Mouse (Mus musculus) heart, embryonic 10.5 days (tissue): ENCODE results near the gene Umps. TPM values are rescaled to one million over a fixed set of nuclear protein-coding genes. Genes with fewer than 3 reads are reported as not detected.
A peak's percentile ranks its signal among the peaks of the same experiment; 100 is the strongest.

Experiments used
- DNase-seq: peaks from one replicate; pipeline ENCODE4 v3.0.0-alpha.2; 2017; ENCODE audit warnings: low spot score
- H3K27ac ChIP-seq: fragments of 300-500 bp; sonication (generic); 2 replicates; pipeline ENCODE4 v1.5.1; 2016; ENCODE audit warnings: mild to moderate bottlenecking
- H3K27me3 ChIP-seq: fragments of 300-500 bp; sonication (generic); 2 replicates; pipeline ENCODE4 v1.6.1; 2016; ENCODE audit warnings: mild to moderate bottlenecking; ENCODE audit not compliant: poor library complexity, insufficient read depth, severe bottlenecking
- H3K36me3 ChIP-seq: fragments of 300-500 bp; sonication (generic); 2 replicates; pipeline ENCODE4 v1.6.1; 2016; ENCODE audit warnings: mild to moderate bottlenecking, moderate library complexity
- H3K4me1 ChIP-seq: fragments of 300-500 bp; sonication (generic); 2 replicates; pipeline ENCODE4 v1.6.1; 2016; ENCODE audit warnings: mild to moderate bottlenecking
- H3K4me3 ChIP-seq: fragments of 300-500 bp; sonication (generic); 2 replicates; pipeline ENCODE4 v1.5.1; 2016; ENCODE audit warnings: mild to moderate bottlenecking, moderate library complexity
- H3K9me3 ChIP-seq: fragments of 300-500 bp; sonication (generic); 2 replicates; pipeline ENCODE4 v1.6.1; 2016; ENCODE audit warnings: mild to moderate bottlenecking, moderate library complexity
- WGBS: fragments of 180-500 bp; shearing (Covaris S2); methylation state at CpG from one replicate; pipeline ENCODE4 v1.1.7; 2016; 5-methylcytosine and 5-hydroxymethylcytosine counted together
- polyA plus RNA-seq: library from polyadenylated mRNA; unstranded; fragments of >200 nt; fragmentation: Nextera tagmentation; extraction: Ambion mirVana; gene quantifications from 2 replicates; pipeline ENCODE4 v1.2.1, GENCODE M21; 2016

Gene Umps
- polyA plus RNA-seq, 1 experiment from 2014 or later: 76.3 TPM

DNA sequence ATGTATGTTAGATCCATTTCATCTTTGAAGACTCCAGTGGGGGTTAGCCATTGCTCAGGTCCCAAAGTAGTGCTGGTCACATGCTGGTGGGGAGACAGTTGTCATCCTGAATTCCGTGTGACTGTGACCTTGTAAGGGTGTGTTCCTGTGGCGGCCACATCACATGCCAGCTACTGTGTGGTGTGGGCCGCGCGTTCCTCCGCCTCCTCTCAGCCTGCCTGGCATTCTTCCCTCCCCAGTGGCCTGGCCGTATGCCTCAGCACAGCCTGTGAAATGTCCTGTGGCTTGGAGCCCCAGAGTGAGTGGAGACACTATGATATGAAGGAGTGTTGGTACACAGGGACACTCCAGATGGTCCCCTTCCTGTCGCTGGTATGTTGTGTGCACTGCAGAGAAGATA lies 29.3 kb downstream of the Umps start:
- H3K27me3 ChIP-seq: no peaks in the 10 kb centered on the region
- DNase-seq: peak; percentile 79
- WGBS: 49% methylated on average over 8 of the region's 8 CpGs
- H3K4me3 ChIP-seq: no peak overlapping the region
- peak overlapping the region; percentile 85; the same call in 1 of the 2 replicates for H3K27ac ChIP-seq
- H3K4me1 ChIP-seq: peaks cover 68% of the 10 kb centered on the region
- 0 out of 2 replicates have a peak, but pooled peaks cover 4% of the 10 kb centered on the region for H3K36me3 ChIP-seq
- no peaks in the 10 kb centered on the region for H3K9me3 ChIP-seq

DNA sequence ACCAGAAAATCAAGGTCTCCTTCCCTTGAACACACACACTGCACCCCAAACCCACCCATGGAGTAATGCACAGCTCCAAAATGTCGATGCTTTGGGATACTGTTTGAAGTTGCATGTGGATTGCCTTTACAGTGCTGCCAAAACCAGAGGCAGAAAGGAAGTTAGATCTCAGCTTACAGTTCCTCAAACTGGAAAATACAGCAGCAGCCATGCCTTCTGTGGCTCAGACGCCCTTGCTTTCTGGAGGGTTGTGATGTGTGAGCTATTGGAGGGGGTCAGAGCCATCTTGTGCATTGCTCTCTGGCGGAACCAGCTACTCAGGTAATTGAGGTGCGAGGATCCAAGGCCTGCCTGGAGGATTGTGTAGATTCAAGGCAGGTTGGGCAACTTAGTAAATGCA lies 30.0 kb downstream of the Umps start:
- peaks cover 67% of the 10 kb centered on the region for H3K4me1 ChIP-seq
- H3K27me3 ChIP-seq: no peaks in the 10 kb centered on the region
- no peaks in the 10 kb centered on the region for H3K9me3 ChIP-seq
- peak overlapping the region; percentile 85; the same call in 1 of the 2 replicates for H3K27ac ChIP-seq
- 0 out of 2 replicates have a peak, but pooled peaks cover 4% of the 10 kb centered on the region for H3K36me3 ChIP-seq
- no peak overlapping the region for H3K4me3 ChIP-seq
- DNase-seq: no peak
- 90% methylated on average over 4 of the region's 4 CpGs for WGBS

DNA sequence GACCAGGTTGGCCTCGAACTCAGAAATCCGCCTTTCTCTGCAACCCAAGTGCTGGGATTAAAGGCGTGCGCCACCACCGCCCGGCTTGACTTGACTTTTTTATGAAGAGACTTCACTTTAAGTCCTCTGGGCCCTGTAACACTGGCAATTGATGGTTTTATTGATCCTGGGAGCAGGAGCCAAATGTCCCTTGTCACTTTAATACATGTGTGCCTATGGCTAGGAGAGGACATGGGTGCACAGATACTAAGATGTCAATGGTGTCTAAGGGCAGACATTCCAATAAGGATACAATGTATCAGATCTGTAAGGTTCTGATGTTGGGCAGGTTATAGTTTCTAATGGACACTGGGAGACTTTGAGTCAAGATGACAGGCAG lies 31.4 kb downstream of the Umps start:
- peaks cover 58% of the 10 kb centered on the region for H3K4me1 ChIP-seq
- H3K36me3 ChIP-seq: 0 out of 2 replicates have a peak, but pooled peaks cover 8% of the 10 kb centered on the region
- no peak for DNase-seq
- H3K27me3 ChIP-seq: 0 out of 2 replicates have a peak, but pooled peaks cover 3% of the 10 kb centered on the region
- H3K4me3 ChIP-seq: no peak overlapping the region
- H3K9me3 ChIP-seq: no peaks in the 10 kb centered on the region
- WGBS: 89% methylated on average over 6 of the region's 6 CpGs
- H3K27ac ChIP-seq: no peak overlapping the region

DNA sequence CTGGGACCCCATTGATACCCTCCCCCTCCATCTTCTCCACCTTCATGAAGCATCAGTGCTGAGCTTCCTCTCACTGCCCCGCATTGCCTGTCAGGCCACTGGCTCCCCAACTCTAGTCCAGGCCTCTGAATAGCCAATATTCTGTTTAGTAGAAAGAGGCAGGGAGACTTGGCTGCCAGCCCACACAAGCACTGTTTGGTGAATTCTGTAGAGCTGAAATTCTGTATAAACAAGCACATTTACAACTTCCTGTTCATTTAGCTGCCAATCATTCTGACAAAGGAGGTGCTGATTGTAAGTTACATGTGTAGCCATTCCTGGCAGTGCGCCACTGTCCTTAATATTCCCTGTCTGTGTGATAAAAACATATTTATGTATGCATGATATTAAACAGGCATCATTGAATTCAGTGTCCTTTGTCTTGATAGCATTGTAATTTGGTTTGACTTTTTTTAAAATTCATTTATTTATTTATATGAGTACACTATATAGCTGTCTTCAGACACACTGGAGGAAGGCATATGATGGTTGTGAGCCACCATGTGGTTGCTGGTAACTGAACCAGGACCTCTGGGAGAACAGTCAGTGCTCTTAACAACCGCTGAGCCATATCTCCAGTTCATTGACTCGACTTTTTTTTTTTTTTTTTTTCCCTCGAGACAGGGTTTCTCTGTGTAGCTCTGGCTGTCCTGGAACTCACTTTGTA lies 32.0 kb downstream of the Umps start:
- Histone ChIP-seq H3K27ac (peak overlapping the region; percentile 69; the same call in 1 of the 2 replicates), H3K27me3 (0 out of 2 replicates have a peak, but pooled peaks cover 3% of the 10 kb centered on the region), H3K36me3 (0 out of 2 replicates have a peak, but pooled peaks cover 8% of the 10 kb centered on the region), H3K4me1 (peaks cover 56% of the 10 kb centered on the region), H3K9me3 (no peaks in the 10 kb centered on the region), H3K4me3 (no peak overlapping the region)
- no peak for DNase-seq
- WGBS: 64% methylated on average over 5 of the region's 5 CpGs

DNA sequence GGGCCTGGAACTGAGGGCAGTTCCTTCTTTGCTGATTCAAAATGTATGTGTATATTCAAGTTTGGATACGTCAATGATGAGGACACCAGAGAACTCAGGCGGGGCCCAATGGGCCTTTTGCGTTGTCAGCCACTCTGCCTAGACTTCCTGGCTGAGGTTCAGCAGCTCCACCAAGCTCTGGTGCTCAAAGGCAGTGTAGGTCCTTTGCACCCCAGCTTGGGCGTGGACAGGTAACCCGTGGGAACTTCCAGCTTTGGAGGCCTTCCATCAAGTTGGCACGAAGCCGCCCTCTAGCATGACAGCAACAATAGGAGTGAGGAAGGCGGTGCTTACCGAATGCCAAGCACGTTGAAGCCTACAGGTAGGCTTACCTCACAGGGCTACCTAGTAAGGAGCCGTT lies 33.4 kb downstream of the Umps start:
- H3K9me3 ChIP-seq: no peaks in the 10 kb centered on the region
- H3K27me3 ChIP-seq: 0 out of 2 replicates have a peak, but pooled peaks cover 3% of the 10 kb centered on the region
- H3K36me3 ChIP-seq: 0 out of 2 replicates have a peak, but pooled peaks cover 8% of the 10 kb centered on the region
- no peak overlapping the region for H3K4me3 ChIP-seq
- peak overlapping the region; percentile 69 for H3K27ac ChIP-seq
- peaks cover 56% of the 10 kb centered on the region for H3K4me1 ChIP-seq
- 86% methylated on average over 11 of the region's 11 CpGs for WGBS
- DNase-seq: no peak

DNA sequence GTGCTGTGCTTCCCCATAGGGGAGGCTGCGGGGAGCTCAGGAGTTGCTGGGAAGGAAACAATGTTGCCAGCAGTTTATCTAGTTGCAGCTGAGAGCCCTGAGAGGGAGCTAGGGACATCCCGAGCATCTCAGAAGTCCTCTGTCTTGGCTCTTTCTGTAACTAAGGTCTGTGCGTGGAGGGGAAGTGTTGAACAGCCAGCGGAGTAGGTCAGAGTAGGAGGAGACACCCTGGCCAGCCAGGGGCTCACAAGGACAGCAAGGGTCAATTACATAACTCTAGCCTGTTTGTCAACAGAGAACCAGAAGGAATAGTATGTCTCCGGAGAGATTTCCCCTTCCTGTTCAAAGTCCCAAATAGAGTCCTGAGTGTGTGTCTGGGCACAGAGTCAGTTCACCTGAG lies 34.7 kb downstream of the Umps start:
- 0 out of 2 replicates have a peak, but pooled peaks cover 3% of the 10 kb centered on the region for H3K27me3 ChIP-seq
- 0 out of 2 replicates have a peak, but pooled peaks cover 8% of the 10 kb centered on the region for H3K36me3 ChIP-seq
- H3K4me1 ChIP-seq: peaks cover 57% of the 10 kb centered on the region
- H3K4me3 ChIP-seq: no peak overlapping the region
- peak overlapping the region; percentile 50 for H3K27ac ChIP-seq
- H3K9me3 ChIP-seq: no peaks in the 10 kb centered on the region
- DNase-seq: no peak
- WGBS: 50% methylated on average over 5 of the region's 5 CpGs

DNA sequence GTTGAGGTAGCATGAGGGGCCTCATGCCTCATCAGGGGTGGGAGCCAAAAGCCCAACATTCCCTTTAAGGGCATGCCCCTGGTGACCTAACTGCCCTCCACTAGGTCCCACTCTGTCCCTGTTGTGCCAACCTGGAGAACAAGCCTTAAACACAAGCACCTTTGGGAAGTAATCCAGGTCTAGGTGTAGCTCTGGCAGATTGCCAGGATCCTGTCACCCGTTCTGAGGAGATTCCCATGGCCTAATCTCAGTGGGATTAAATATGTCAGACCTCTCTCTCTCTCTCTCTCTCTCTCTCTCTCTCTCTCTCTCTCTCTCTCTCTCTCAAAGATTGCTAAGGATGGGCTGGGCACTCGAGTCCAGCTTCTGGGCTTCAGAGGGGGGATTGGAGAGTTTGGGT lies 35.2 kb downstream of the Umps start:
- WGBS: 55% methylated on average over 2 of the region's 2 CpGs
- Histone ChIP-seq H3K27me3 (0 out of 2 replicates have a peak, but pooled peaks cover 3% of the 10 kb centered on the region), H3K27ac (peak overlapping the region; percentile 50), H3K4me3 (no peak overlapping the region), H3K4me1 (peaks cover 57% of the 10 kb centered on the region), H3K36me3 (0 out of 2 replicates have a peak, but pooled peaks cover 8% of the 10 kb centered on the region), H3K9me3 (no peaks in the 10 kb centered on the region)
- no peak for DNase-seq

DNA sequence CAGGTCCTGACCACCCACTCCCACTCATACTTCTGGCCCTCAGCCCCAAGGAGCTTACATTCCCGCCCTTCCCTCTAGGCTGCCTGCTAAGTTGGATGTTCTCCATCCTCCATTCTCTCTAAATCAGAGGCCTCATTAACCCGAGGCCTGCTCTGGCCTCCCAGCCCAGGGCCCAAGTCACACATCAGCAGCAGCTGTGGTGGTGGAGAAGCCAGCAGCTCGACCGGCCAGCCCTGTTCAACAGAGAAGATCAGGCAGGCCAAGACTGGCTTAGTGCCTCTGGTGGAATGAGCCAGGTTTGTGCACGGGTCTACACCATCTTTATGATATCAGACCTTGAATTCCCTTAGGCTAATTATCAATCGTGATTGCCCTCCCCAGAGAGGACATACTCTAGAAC lies 36.1 kb downstream of the Umps start:
- Histone ChIP-seq H3K9me3 (no peaks in the 10 kb centered on the region), H3K4me3 (no peak overlapping the region), H3K36me3 (0 out of 2 replicates have a peak, but pooled peaks cover 8% of the 10 kb centered on the region), H3K27ac (no peak overlapping the region; the same call in 1 of the 2 replicates), H3K27me3 (0 out of 2 replicates have a peak, but pooled peaks cover 3% of the 10 kb centered on the region), H3K4me1 (peaks cover 57% of the 10 kb centered on the region)
- WGBS: 84% methylated on average over 6 of the region's 6 CpGs
- DNase-seq: no peak

DNA sequence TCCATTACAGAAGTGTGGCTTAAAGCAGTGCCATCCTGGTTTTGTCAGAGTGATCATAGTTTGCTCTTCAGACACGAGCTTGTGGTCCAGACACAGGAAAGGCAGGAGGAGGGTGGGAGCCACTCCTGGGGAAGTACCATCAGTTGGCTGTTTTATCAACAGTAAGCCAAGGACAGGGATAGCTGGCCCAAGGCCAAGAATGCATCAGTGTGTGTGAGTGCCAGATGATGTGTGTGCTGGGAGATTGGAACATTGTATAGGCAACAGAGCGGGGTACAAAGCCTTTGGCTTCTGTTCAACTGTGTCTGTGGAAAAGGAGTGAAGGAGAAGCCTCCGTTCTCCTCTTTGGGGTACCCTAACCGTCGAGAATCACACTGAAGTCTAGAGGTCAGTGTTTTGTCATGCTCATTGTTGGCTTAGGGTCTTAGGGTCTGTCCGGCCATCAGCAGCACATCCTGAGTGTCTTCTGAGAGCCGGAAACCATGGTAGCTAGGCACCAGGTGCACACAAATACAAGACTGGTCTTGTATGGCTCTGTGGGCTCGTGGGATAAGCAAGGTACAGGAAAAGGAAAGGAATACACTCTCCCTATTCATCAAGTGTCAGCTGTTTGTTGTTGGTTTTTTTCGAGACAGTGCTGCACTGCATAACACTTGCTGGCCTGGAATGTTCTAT lies 37.9 kb downstream of the Umps start:
- 53% methylated on average over 9 of the region's 9 CpGs for WGBS
- Histone ChIP-seq H3K36me3 (0 out of 2 replicates have a peak, but pooled peaks cover 8% of the 10 kb centered on the region), H3K9me3 (no peaks in the 10 kb centered on the region), H3K27me3 (0 out of 2 replicates have a peak, but pooled peaks cover 3% of the 10 kb centered on the region), H3K27ac (peak overlapping the region; percentile 73), H3K4me3 (no peak overlapping the region), H3K4me1 (peaks cover 51% of the 10 kb centered on the region)
- DNase-seq: peak; percentile 88

DNA sequence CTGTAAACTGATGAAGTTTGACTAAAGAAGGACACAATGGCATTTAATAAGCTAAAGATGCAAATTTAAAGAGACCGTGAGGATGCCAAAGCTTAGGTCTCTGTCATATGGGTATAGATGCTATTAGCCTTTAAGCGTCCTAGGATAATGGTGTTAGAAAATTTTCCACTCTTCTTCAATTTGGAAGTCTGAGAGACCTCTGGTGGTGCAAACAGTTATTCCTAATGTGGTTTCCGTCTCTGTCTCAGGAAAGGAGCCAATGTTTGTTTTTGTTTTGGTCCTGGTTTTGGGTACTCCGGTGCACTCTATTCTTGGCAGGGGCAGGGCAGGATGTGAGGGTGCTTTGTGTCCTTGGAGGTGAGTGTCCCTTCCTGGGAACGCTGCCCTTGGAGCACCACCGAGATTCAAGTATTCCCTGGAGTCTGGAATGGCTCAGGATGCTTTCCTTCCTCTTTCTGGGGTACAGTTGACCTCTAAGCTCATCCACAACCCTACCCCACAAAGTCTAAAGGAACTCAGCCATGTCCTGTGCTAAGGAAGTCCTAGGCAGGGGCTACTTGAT lies 39.5 kb downstream of the Umps start:
- Histone ChIP-seq H3K27me3 (0 out of 2 replicates have a peak, but pooled peaks cover 3% of the 10 kb centered on the region), H3K4me3 (no peak overlapping the region), H3K27ac (peak overlapping the region; percentile 67; the same call in 1 of the 2 replicates), H3K36me3 (0 out of 2 replicates have a peak, but pooled peaks cover 4% of the 10 kb centered on the region), H3K4me1 (peaks cover 61% of the 10 kb centered on the region), H3K9me3 (no peaks in the 10 kb centered on the region)
- no peak for DNase-seq
- 65% methylated on average over 6 of the region's 6 CpGs for WGBS

DNA sequence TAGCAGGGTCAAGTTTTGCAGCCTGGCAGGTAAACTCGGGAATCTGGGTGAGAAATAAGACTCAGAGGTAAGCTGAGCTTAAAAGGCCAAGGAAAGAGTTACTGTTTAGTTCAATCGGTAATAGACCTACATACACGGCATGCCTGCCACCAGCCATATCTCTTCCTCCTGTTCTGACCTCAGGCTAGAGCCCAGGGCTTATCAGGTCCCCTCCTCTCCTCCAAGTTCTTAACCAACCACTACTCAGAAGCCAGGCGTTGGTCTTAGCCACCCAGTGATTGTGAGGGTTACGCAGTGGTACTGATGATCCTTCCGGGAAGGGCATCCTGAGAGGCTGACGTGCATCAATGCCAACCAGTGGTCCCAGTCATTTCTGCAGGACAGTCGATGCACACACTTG lies 43.1 kb downstream of the Umps start:
- H3K4me1 ChIP-seq: peaks cover 53% of the 10 kb centered on the region
- H3K27ac ChIP-seq: peak overlapping the region; percentile 63; the same call in 1 of the 2 replicates
- no peaks in the 10 kb centered on the region for H3K9me3 ChIP-seq
- DNase-seq: no peak
- no peaks in the 10 kb centered on the region for H3K27me3 ChIP-seq
- no peak overlapping the region for H3K4me3 ChIP-seq
- 53% methylated on average over 8 of the region's 8 CpGs for WGBS
- peaks cover 10% of the 10 kb centered on the region; the same call in 1 of the 2 replicates for H3K36me3 ChIP-seq

DNA sequence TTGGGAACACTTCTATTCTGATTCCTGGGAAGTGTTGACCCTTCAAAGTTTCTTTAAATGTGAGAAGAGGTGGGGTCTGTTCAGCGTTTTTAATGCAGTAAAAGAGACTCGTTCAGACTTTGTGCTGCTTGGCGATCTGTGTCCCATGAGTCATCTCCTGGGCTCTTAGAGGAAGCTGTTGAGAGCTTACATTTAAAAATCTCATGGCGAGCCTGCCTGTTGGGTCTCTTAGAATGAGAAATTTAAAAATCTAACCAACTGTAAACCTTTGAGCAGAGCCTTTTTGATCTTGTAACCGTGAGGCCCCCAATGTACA lies 43.9 kb downstream of the Umps start:
- H3K9me3 ChIP-seq: no peaks in the 10 kb centered on the region
- H3K27ac ChIP-seq: peak overlapping the region; percentile 63
- peaks cover 53% of the 10 kb centered on the region for H3K4me1 ChIP-seq
- no peak for DNase-seq
- H3K36me3 ChIP-seq: peaks cover 10% of the 10 kb centered on the region; the same call in 1 of the 2 replicates
- 45% methylated on average over 5 of the region's 5 CpGs for WGBS
- no peak overlapping the region for H3K4me3 ChIP-seq
- H3K27me3 ChIP-seq: no peaks in the 10 kb centered on the region
